Mouse (Mus musculus): ENCODE data around the gene Gm27021. TPM values are rescaled to one million over a fixed set of nuclear protein-coding genes. Genes with fewer than 3 reads are reported as not detected.

The Gm27021 gene
- total RNA-seq, 1 experiment from 2014 or later: not detected

GRCm38 (mm10) chr8:120657415-120657814, 10.5 kb downstream of the Gm27021 start:
- no peak for ATAC-seq (replicated peaks; ENCODE audit: insufficient number of reproducible peaks, low FRiP score, low TSS enrichment, poor library complexity, severe bottlenecking)

GRCm38 (mm10) chr8:120656322-120657052, 11.4 kb downstream of the Gm27021 start:
- ATAC-seq (replicated peaks; ENCODE audit: insufficient number of reproducible peaks, low FRiP score, low TSS enrichment, poor library complexity, severe bottlenecking): no peak

- ATAC-seq (replicated peaks; ENCODE audit: insufficient number of reproducible peaks, low FRiP score, low TSS enrichment, poor library complexity, severe bottlenecking): no peak
Measured at GRCm38 (mm10) chr8:120647532-120647931, 20.3 kb downstream of the Gm27021 start, which contains the start of gene 1190005I06Rik. 1190005I06Rik (minus strand) TSS chr8:120647632.

GRCm38 (mm10) chr8:120644663-120645062, 23.2 kb downstream of the Gm27021 start:
- no peak for ATAC-seq (replicated peaks; ENCODE audit: insufficient number of reproducible peaks, low FRiP score, low TSS enrichment, poor library complexity, severe bottlenecking)

- ATAC-seq (replicated peaks; ENCODE audit: insufficient number of reproducible peaks, low FRiP score, low TSS enrichment, poor library complexity, severe bottlenecking): no peak
Measured at GRCm38 (mm10) chr8:120642031-120642662, 25.7 kb downstream of the Gm27021 start.

GRCm38 (mm10) chr8:120641245-120641644, 26.6 kb downstream of the Gm27021 start:
- ATAC-seq (replicated peaks; ENCODE audit: insufficient number of reproducible peaks, low FRiP score, low TSS enrichment, poor library complexity, severe bottlenecking): no peak

GRCm38 (mm10) chr8:120634329-120634839, 33.5 kb downstream of the Gm27021 start:
- ATAC-seq (replicated peaks; ENCODE audit: insufficient number of reproducible peaks, low FRiP score, low TSS enrichment, poor library complexity, severe bottlenecking): no peak

GRCm38 (mm10) chr8:120633665-120634271, 34.1 kb downstream of the Gm27021 start:
- ATAC-seq (replicated peaks; ENCODE audit: insufficient number of reproducible peaks, low FRiP score, low TSS enrichment, poor library complexity, severe bottlenecking): no peak

GRCm38 (mm10) chr8:120632969-120633664, 34.8 kb downstream of the Gm27021 start:
- no peak for ATAC-seq (replicated peaks; ENCODE audit: insufficient number of reproducible peaks, low FRiP score, low TSS enrichment, poor library complexity, severe bottlenecking)

- no peak for ATAC-seq (replicated peaks; ENCODE audit: insufficient number of reproducible peaks, low FRiP score, low TSS enrichment, poor library complexity, severe bottlenecking)
Measured at GRCm38 (mm10) chr8:120631441-120632375, 36.2 kb downstream of the Gm27021 start.

- ATAC-seq (replicated peaks; ENCODE audit: insufficient number of reproducible peaks, low FRiP score, low TSS enrichment, poor library complexity, severe bottlenecking): no peak
Measured at GRCm38 (mm10) chr8:120630848-120631247, 37.0 kb downstream of the Gm27021 start.

- ATAC-seq (replicated peaks; ENCODE audit: insufficient number of reproducible peaks, low FRiP score, low TSS enrichment, poor library complexity, severe bottlenecking): no peak
Measured at GRCm38 (mm10) chr8:120630031-120630430, 37.8 kb downstream of the Gm27021 start.

GRCm38 (mm10) chr8:120627298-120627697, 40.6 kb downstream of the Gm27021 start:
- no peak for ATAC-seq (replicated peaks; ENCODE audit: insufficient number of reproducible peaks, low FRiP score, low TSS enrichment, poor library complexity, severe bottlenecking)

- no peak for ATAC-seq (replicated peaks; ENCODE audit: insufficient number of reproducible peaks, low FRiP score, low TSS enrichment, poor library complexity, severe bottlenecking)
Measured at GRCm38 (mm10) chr8:120626461-120626860, 41.4 kb downstream of the Gm27021 start.

- no peak for ATAC-seq (replicated peaks; ENCODE audit: insufficient number of reproducible peaks, low FRiP score, low TSS enrichment, poor library complexity, severe bottlenecking)
Measured at GRCm38 (mm10) chr8:120623608-120624007, 44.3 kb downstream of the Gm27021 start.

- ATAC-seq (replicated peaks; ENCODE audit: insufficient number of reproducible peaks, low FRiP score, low TSS enrichment, poor library complexity, severe bottlenecking): no peak
Measured at GRCm38 (mm10) chr8:120622161-120622560, 45.7 kb downstream of the Gm27021 start.

- ATAC-seq (replicated peaks; ENCODE audit: insufficient number of reproducible peaks, low FRiP score, low TSS enrichment, poor library complexity, severe bottlenecking): no peak
Measured at GRCm38 (mm10) chr8:120620441-120620840, 47.4 kb downstream of the Gm27021 start.

All from monocyte, adult 5-6 weeks (primary cell).